Mouse (Mus musculus): ENCODE results near the gene Gm5565. TPM values are rescaled to one million over a fixed set of nuclear protein-coding genes. Genes with fewer than 3 reads are reported as not detected.

The Gm5565 gene
- polyA plus RNA-seq, 2 experiments: not detected

- Histone ChIP-seq H3K36me3 (replicated peaks; ENCODE audit: control insufficient read depth, insufficient read depth, low read depth) (no peaks in the 10 kb centered on the region; the same call in 1 of the 2 replicates), H3K4me2 (ENCODE audit: low read depth) (no peak overlapping the region), H3K27ac (no peak overlapping the region), H3K4me3 (ENCODE audit: insufficient read depth in 1 of 2, low read depth in 2 of 2, low read length in 2 of 2) (no peak overlapping the region), H3K27me3 (ENCODE audit: control insufficient read depth, insufficient read depth, low read length) (no peaks in the 10 kb centered on the region), H3K4me1 (replicated peaks; ENCODE audit: control insufficient read depth in 2 of 2, insufficient read depth in 2 of 2, low read length in 1 of 2) (no peaks in the 10 kb centered on the region), H3K9me3 (ENCODE audit: control insufficient read depth, low read length) (peaks cover 2% of the 10 kb centered on the region; the same call in 1 of the 2 replicates), H3K9ac (replicated peaks) (no peak overlapping the region)
- ATAC-seq (ENCODE audit: insufficient read depth): no peak
- TF ChIP-seq CTCF (IDR thresholded peaks at IDR 0.05; ENCODE audit: low read depth) (no peak), EP300 (IDR thresholded peaks at IDR 0.05; ENCODE audit: low read depth) (no peak)
- DNase-seq (ENCODE audit: low read depth in 3 of 3, low spot score in 3 of 3): no peak
These were observed 38.7 kb upstream of the Gm5565 start for GRCm38 (mm10) chr5:146199073-146199472.

- WGBS (ENCODE audit: insufficient replicate concordance): 57% methylated on average over 8 of the region's 8 CpGs
- no peak for DNase-seq (ENCODE audit: low read depth in 3 of 3, low spot score in 3 of 3)
- H3K36me3 ChIP-seq (replicated peaks; ENCODE audit: control insufficient read depth, insufficient read depth, low read depth): no peaks in the 10 kb centered on the region
These were observed 33.0 kb upstream of the Gm5565 start for GRCm38 (mm10) chr5:146193360-146193759.

GRCm38 (mm10) chr5:146190501-146191269 lies 30.3 kb upstream of the Gm5565 start:
- no peaks in the 10 kb centered on the region for H3K36me3 ChIP-seq (replicated peaks; ENCODE audit: control insufficient read depth, insufficient read depth, low read depth)
- no peak overlapping the region for H3K27ac ChIP-seq
- H3K4me3 ChIP-seq (ENCODE audit: insufficient read depth in 1 of 2, low read depth in 2 of 2, low read length in 2 of 2): no peak overlapping the region
- no peaks in the 10 kb centered on the region for H3K4me1 ChIP-seq (replicated peaks; ENCODE audit: control insufficient read depth in 2 of 2, insufficient read depth in 2 of 2, low read length in 1 of 2)
- DNase-seq (ENCODE audit: low read depth in 3 of 3, low spot score in 3 of 3) (no peak), ATAC-seq (ENCODE audit: insufficient read depth) (no peak)
- H3K9ac ChIP-seq (replicated peaks): no peak overlapping the region
- TF ChIP-seq CTCF (IDR thresholded peaks at IDR 0.05; ENCODE audit: low read depth): no peak
- no peak for TF ChIP-seq EP300 (IDR thresholded peaks at IDR 0.05; ENCODE audit: low read depth)
- H3K4me2 ChIP-seq (ENCODE audit: low read depth): no peak overlapping the region
- no peaks in the 10 kb centered on the region for H3K9me3 ChIP-seq (ENCODE audit: control insufficient read depth, low read length)
- no peaks in the 10 kb centered on the region for H3K27me3 ChIP-seq (ENCODE audit: control insufficient read depth, insufficient read depth, low read length)
- 29% methylated on average over 3 of the region's 3 CpGs for WGBS (ENCODE audit: insufficient replicate concordance)

More at GRCm38 (mm10) chr5:146193360-146193759, 33.0 kb upstream of the Gm5565 start:
- Histone ChIP-seq H3K9me3 (ENCODE audit: control insufficient read depth, low read length) (no peaks in the 10 kb centered on the region), H3K4me2 (ENCODE audit: low read depth) (no peak overlapping the region), H3K27me3 (ENCODE audit: control insufficient read depth, insufficient read depth, low read length) (no peaks in the 10 kb centered on the region), H3K4me1 (replicated peaks; ENCODE audit: control insufficient read depth in 2 of 2, insufficient read depth in 2 of 2, low read length in 1 of 2) (no peaks in the 10 kb centered on the region), H3K4me3 (ENCODE audit: insufficient read depth in 1 of 2, low read depth in 2 of 2, low read length in 2 of 2) (no peak overlapping the region), H3K27ac (no peak overlapping the region), H3K9ac (replicated peaks) (no peak overlapping the region)
- no peak for TF ChIP-seq EP300 (IDR thresholded peaks at IDR 0.05; ENCODE audit: low read depth)
- TF ChIP-seq CTCF (IDR thresholded peaks at IDR 0.05; ENCODE audit: low read depth): no peak
- no peak for ATAC-seq (ENCODE audit: insufficient read depth)

- ATAC-seq (ENCODE audit: insufficient read depth): no peak
- H3K27me3 ChIP-seq (ENCODE audit: control insufficient read depth, insufficient read depth, low read length): no peaks in the 10 kb centered on the region
- no peaks in the 10 kb centered on the region for H3K36me3 ChIP-seq (replicated peaks; ENCODE audit: control insufficient read depth, insufficient read depth, low read depth)
- no peak overlapping the region for H3K4me2 ChIP-seq (ENCODE audit: low read depth)
- no peak for DNase-seq (ENCODE audit: low read depth in 3 of 3, low spot score in 3 of 3)
- WGBS (ENCODE audit: insufficient replicate concordance): 30% methylated on average over 4 of the region's 4 CpGs
- H3K4me3 ChIP-seq (ENCODE audit: insufficient read depth in 1 of 2, low read depth in 2 of 2, low read length in 2 of 2): no peak overlapping the region
- TF ChIP-seq CTCF (IDR thresholded peaks at IDR 0.05; ENCODE audit: low read depth) (no peak), EP300 (IDR thresholded peaks at IDR 0.05; ENCODE audit: low read depth) (no peak)
- no peak overlapping the region for H3K27ac ChIP-seq
- H3K9ac ChIP-seq (replicated peaks): no peak overlapping the region
- no peaks in the 10 kb centered on the region for H3K4me1 ChIP-seq (replicated peaks; ENCODE audit: control insufficient read depth in 2 of 2, insufficient read depth in 2 of 2, low read length in 1 of 2)
- no peaks in the 10 kb centered on the region for H3K9me3 ChIP-seq (ENCODE audit: control insufficient read depth, low read length)
These were observed 29.8 kb upstream of the Gm5565 start for GRCm38 (mm10) chr5:146190093-146190492.

GRCm38 (mm10) chr5:146188712-146189111 lies 28.4 kb upstream of the Gm5565 start:
- DNase-seq (ENCODE audit: low read depth in 3 of 3, low spot score in 3 of 3): no peak
- no peaks in the 10 kb centered on the region for H3K4me1 ChIP-seq (replicated peaks; ENCODE audit: control insufficient read depth in 2 of 2, insufficient read depth in 2 of 2, low read length in 1 of 2)
- H3K4me2 ChIP-seq (ENCODE audit: low read depth): no peak overlapping the region
- WGBS (ENCODE audit: insufficient replicate concordance): 69% methylated on average over 7 of the region's 7 CpGs
- H3K27ac ChIP-seq: no peak overlapping the region
- TF ChIP-seq CTCF (IDR thresholded peaks at IDR 0.05; ENCODE audit: low read depth) (no peak), EP300 (IDR thresholded peaks at IDR 0.05; ENCODE audit: low read depth) (no peak)
- H3K27me3 ChIP-seq (ENCODE audit: control insufficient read depth, insufficient read depth, low read length): no peaks in the 10 kb centered on the region
- no peak overlapping the region for H3K9ac ChIP-seq (replicated peaks)
- H3K36me3 ChIP-seq (replicated peaks; ENCODE audit: control insufficient read depth, insufficient read depth, low read depth): no peaks in the 10 kb centered on the region
- no peak for ATAC-seq (ENCODE audit: insufficient read depth)
- H3K9me3 ChIP-seq (ENCODE audit: control insufficient read depth, low read length): no peaks in the 10 kb centered on the region
- H3K4me3 ChIP-seq (ENCODE audit: insufficient read depth in 1 of 2, low read depth in 2 of 2, low read length in 2 of 2): no peak overlapping the region

All from liver, embryonic 14.5 days (tissue).